ENCODE assay signal across 8 mouse cellular contexts in the genomic region with DNA sequence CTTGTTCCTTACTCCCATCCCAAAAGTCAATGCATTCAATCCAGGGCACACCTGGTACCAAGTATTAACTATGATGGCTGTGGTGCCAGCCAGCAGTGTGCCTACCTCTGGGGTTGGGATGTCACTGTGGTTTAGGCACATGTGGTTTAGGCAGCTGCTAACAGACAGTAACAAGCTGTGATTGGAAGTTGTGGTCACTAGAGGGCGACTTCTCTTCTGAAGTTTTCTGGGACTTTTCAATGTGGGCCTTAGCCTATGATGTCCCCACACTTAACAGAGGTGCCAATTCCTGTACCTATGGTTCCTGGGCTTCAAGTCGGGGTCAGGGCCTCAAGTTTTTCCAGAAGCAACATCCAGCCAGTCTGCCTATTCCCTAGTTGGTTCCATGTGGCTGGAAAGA. TPM values are rescaled to one million over a fixed set of nuclear protein-coding genes. Genes with fewer than 3 reads are reported as not detected.
A peak's percentile ranks its signal among the peaks of the same experiment; 100 is the strongest.
DNase-seq lines count a peak whose midpoint lies in the region; ATAC-seq and TF ChIP-seq lines count a peak whose summit lies in the region.

No protein-coding gene starts in this region.

- H3K9me3 ChIP-seq in kidney, embryonic 14.5 days (ENCODE audit: control insufficient read depth, low read length), result no peaks in the 10 kb centered on the region
- H3K9me3 ChIP-seq in hindbrain, postnatal 0 days (ENCODE audit: low read length), result no peaks in the 10 kb centered on the region

- no peak overlapping the region for H3K4me2 ChIP-seq in kidney, embryonic 14.5 days (replicated peaks; ENCODE audit: low read depth, low read length)
- no peak overlapping the region for H3K4me2 ChIP-seq in hindbrain, postnatal 0 days (ENCODE audit: low read depth, low read length)

- H3K27ac ChIP-seq in kidney, embryonic 14.5 days (ENCODE audit: low read depth, low read length), result no peak overlapping the region
- H3K27ac ChIP-seq in hindbrain, postnatal 0 days, result no peak overlapping the region

- in situ Hi-C loops in Patski (cut with MboI; ENCODE audit: low pct_unique_long_range_greater_than_20kb), result loop anchor here (5.0 kb wide), 2 partner anchors 316 to 611 kb away; no protein-coding TSS in a partner anchor

- POLR2A ChIA-PET in Patski (lab: Charles Lee), result interaction anchor here (0.6 kb wide), 1 partner anchor 10 kb away, joined by 3 read pairs; no protein-coding TSS in a partner anchor

- peak; percentile 72 for TF ChIP-seq CTCF in Patski (IDR thresholded peaks at IDR 0.05)
- TF ChIP-seq CTCF in hindbrain, postnatal 0 days (IDR thresholded peaks at IDR 0.05; ENCODE audit: low read depth), result peak; percentile 69

- peak; percentile 52 for DNase-seq in adrenal gland, adult 2 months
- DNase-seq in adrenal gland, postnatal 25 days, result no peak
- DNase-seq in kidney, adult 11 months, result peak; percentile 15
- DNase-seq in Patski (ENCODE audit: low read depth, low spot score), result no peak
- peak; percentile 69 for DNase-seq in hindbrain, postnatal 0 days (ENCODE audit: low spot score)
- peak; percentile 71 for DNase-seq in lung, postnatal 36 days
- peak; percentile 70 for DNase-seq in thymus, postnatal 4 days

- CTCF ChIA-PET in Patski (lab: Charles Lee), result interaction anchor here (0.7 to 9.8 kb wide), 15 partner anchors 10 to 355 kb away, joined by 3 to 209 read pairs (median 3); partner anchors contain the start of genes Slc22a18 and Trpm5

- no peak overlapping the region for H3K9ac ChIP-seq in kidney, embryonic 14.5 days (ENCODE audit: low read depth, low read length)
- no peak overlapping the region for H3K9ac ChIP-seq in hindbrain, postnatal 0 days (replicated peaks; ENCODE audit: low read length)

- ATAC-seq in kidney, embryonic 14.5 days (ENCODE audit: low FRiP score, low TSS enrichment), result no peak
- peak; percentile 22 for ATAC-seq in Patski
- ATAC-seq in hindbrain, postnatal 0 days, result no peak

- WGBS in kidney, embryonic 14.5 days, result 16% methylated on average over 2 of the region's 2 CpGs
- WGBS in hindbrain, postnatal 0 days, result 10% methylated on average over 2 of the region's 2 CpGs

- peaks cover 18% of the 10 kb centered on the region for H3K4me1 ChIP-seq in kidney, embryonic 14.5 days (ENCODE audit: control insufficient read depth, insufficient read depth, low read length)
- H3K4me1 ChIP-seq in hindbrain, postnatal 0 days (ENCODE audit: insufficient read depth, low read length), result peaks cover 6% of the 10 kb centered on the region

- no peaks in the 10 kb centered on the region for H3K27me3 ChIP-seq in kidney, embryonic 14.5 days (ENCODE audit: control insufficient read depth, insufficient read depth, low read length)
- no peaks in the 10 kb centered on the region for H3K27me3 ChIP-seq in Patski
- H3K27me3 ChIP-seq in hindbrain, postnatal 0 days (ENCODE audit: insufficient read depth, low read length), result 0 out of 2 replicates have a peak, but pooled peaks cover 3% of the 10 kb centered on the region

- no peaks in the 10 kb centered on the region for H3K36me3 ChIP-seq in kidney, embryonic 14.5 days (ENCODE audit: control insufficient read depth, insufficient read depth, low read length)
- no peaks in the 10 kb centered on the region for H3K36me3 ChIP-seq in hindbrain, postnatal 0 days (ENCODE audit: insufficient read depth, low read length)

- no peak overlapping the region for H3K4me3 ChIP-seq in kidney, embryonic 14.5 days (ENCODE audit: low read length)
- no peak overlapping the region for H3K4me3 ChIP-seq in hindbrain, postnatal 0 days (ENCODE audit: low read length)

RNA-seq across cellular contexts. Expression of gene Kcnq1, which starts 45.0 kb away (rescaled TPM):
- 1 to 10 TPM; 1.9 to 4.1 TPM for total RNA-seq in adrenal gland, adult 2 months (2021)
- 14.2 and 17.2 TPM in 2 replicates for polyA plus RNA-seq in adrenal gland, adult 2 months (2012; rRNA removed)
- 3.5 and 3.6 TPM in 2 replicates for total RNA-seq in adrenal gland, postnatal 25 days (2021)
- 4.0 and 5.4 TPM in 2 replicates for polyA plus RNA-seq in kidney, embryonic 14.5 days (2014; fragmentation: Nextera tagmentation; extraction: Ambion mirVana)
- 0.05 TPM for polyA plus RNA-seq in Patski (2021)
- 1.2 and 1.9 TPM in 2 replicates for total RNA-seq in hindbrain, postnatal 0 days (2014; rRNA removed)
- 1.1 and 1.4 TPM in 2 replicates for polyA plus RNA-seq in hindbrain, postnatal 0 days (2015; fragmentation: Nextera tagmentation; extraction: Ambion mirVana)

RNA-seq across cellular contexts. Expression of gene Trpm5, which starts 56.7 kb away (rescaled TPM):
- under 1 TPM; 0.23 to 0.24 TPM for total RNA-seq in adrenal gland, adult 2 months (2021)
- 0.40 and 0.48 TPM in 2 replicates for polyA plus RNA-seq in adrenal gland, adult 2 months (2012; rRNA removed)
- total RNA-seq in adrenal gland, postnatal 25 days (2021), result 0.24 TPM in 1 of 2 replicates, not detected in the other
- 4.4 and 4.9 TPM in 2 replicates for polyA plus RNA-seq in kidney, embryonic 14.5 days (2014; fragmentation: Nextera tagmentation; extraction: Ambion mirVana)
- 1.6 TPM for polyA plus RNA-seq in Patski (2021)
- total RNA-seq in hindbrain, postnatal 0 days (2014; rRNA removed), result 2.1 and 3.0 TPM in 2 replicates
- polyA plus RNA-seq in hindbrain, postnatal 0 days (2015; fragmentation: Nextera tagmentation; extraction: Ambion mirVana), result 2.0 and 2.6 TPM in 2 replicates

Comparison
In these comparisons a context has a peak if more than half of its experiments do, and no peak if none do; other contexts are left out.
1. DNase-seq: peak in adrenal gland, adult 2 months (single experiment), kidney, adult 11 months (single experiment), hindbrain, postnatal 0 days (single experiment), lung, postnatal 36 days (single experiment) and thymus, postnatal 4 days (single experiment); none in adrenal gland, postnatal 25 days (single experiment) and Patski (single experiment).